Mouse (Mus musculus) spleen, postnatal 36 days (tissue): ENCODE data around the gene AA986860.

ENCODE experiments used
- DNase-seq, 2 experiments: peaks; one replicate each; pipeline ENCODE4 v3.0.0; 2022; ENCODE audit warnings: low spot score in 2 of 2, mixed read lengths in 1 of 2

AA986860 gene

GRCm38 (mm10) chr1:130731741-130732337, at the start of gene AA986860:
Gene AA986860, plus strand, starts transcription at chr1:130731976.
- DNase-seq: no peak

GRCm38 (mm10) chr1:130683905-130684304, 47.9 kb upstream of the AA986860 start:
- DNase-seq: no peak

- no peak for DNase-seq
Measured at GRCm38 (mm10) chr1:130698601-130699000, 33.2 kb upstream of the AA986860 start.

GRCm38 (mm10) chr1:130699937-130700633, 31.7 kb upstream of the AA986860 start:
- no peak for DNase-seq

GRCm38 (mm10) chr1:130701976-130702375, 29.8 kb upstream of the AA986860 start:
- DNase-seq: no peak

- no peak for DNase-seq
Measured at GRCm38 (mm10) chr1:130703613-130704012, 28.2 kb upstream of the AA986860 start.

- DNase-seq: no peak
Measured at GRCm38 (mm10) chr1:130710283-130711080, 21.3 kb upstream of the AA986860 start.

GRCm38 (mm10) chr1:130714046-130714445, 17.7 kb upstream of the AA986860 start:
- no peak for DNase-seq

GRCm38 (mm10) chr1:130715561-130716217, 16.1 kb upstream of the AA986860 start, which contains the start of gene Gm29427:
Gene Gm29427, minus strand, starts transcription at chr1:130715799.
- DNase-seq: peak; percentile 96 to 97

- DNase-seq: peak in 1 of 2 experiments; percentile 12
Measured at GRCm38 (mm10) chr1:130716218-130716512, 15.6 kb upstream of the AA986860 start.

- DNase-seq: peak in 1 of 2 experiments; percentile 32
Measured at GRCm38 (mm10) chr1:130716513-130717290, 15.1 kb upstream of the AA986860 start.

GRCm38 (mm10) chr1:130717291-130717871, 14.4 kb upstream of the AA986860 start, which contains the start of gene Yod1:
Gene Yod1, plus strand, starts transcription at chr1:130717327.
- DNase-seq: peak; percentile 83 to 86

GRCm38 (mm10) chr1:130724206-130724605, 7.6 kb upstream of the AA986860 start:
- DNase-seq: no peak

- no peak for DNase-seq
Measured at GRCm38 (mm10) chr1:130726396-130726795, 5.4 kb upstream of the AA986860 start.

- no peak for DNase-seq
Measured at GRCm38 (mm10) chr1:130728070-130728469, 3.7 kb upstream of the AA986860 start.

- no peak for DNase-seq
Measured at GRCm38 (mm10) chr1:130728708-130729107, 3.1 kb upstream of the AA986860 start.

- DNase-seq: no peak
Measured at GRCm38 (mm10) chr1:130729153-130729552, 2.6 kb upstream of the AA986860 start, which contains the start of gene Pfkfb2. Gene Pfkfb2, minus strand, starts transcription at chr1:130729253.

- no peak for DNase-seq
Measured at GRCm38 (mm10) chr1:130732706-130733658, 1.2 kb downstream of the AA986860 start.

- DNase-seq: no peak
Measured at GRCm38 (mm10) chr1:130733671-130734070, 1.9 kb downstream of the AA986860 start.

GRCm38 (mm10) chr1:130734452-130734851, 2.7 kb downstream of the AA986860 start:
- no peak for DNase-seq
